Mouse (Mus musculus): Measurements from ENCODE around the gene Sh3gl1. TPM values are rescaled to one million over a fixed set of nuclear protein-coding genes. Genes with fewer than 3 reads are reported as not detected.

Sh3gl1 gene
- 124 TPM for polyA plus RNA-seq (2017; shearing (Covaris generic))

GRCm38 (mm10) chr17:56036176-56036900, at the start of gene Sh3gl1:
TSS of gene Sh3gl1 (minus strand) at chr17:56036635.

GRCm38 (mm10) chr17:56078880-56079795, 42.7 kb upstream of the Sh3gl1 start, which contains the start of gene Hdgfl2:
TSS of gene Hdgfl2 (plus strand) at chr17:56079634.

GRCm38 (mm10) chr17:56074827-56075208, 38.4 kb upstream of the Sh3gl1 start, which contains the start of gene Ubxn6:
TSS of gene Ubxn6 (minus strand) at chr17:56075028.

GRCm38 (mm10) chr17:56040030-56040856, 3.8 kb upstream of the Sh3gl1 start, which contains the start of gene Chaf1a:
TSS of gene Chaf1a (plus strand) at chr17:56040439.

GRCm38 (mm10) chr17:56005415-56006061, 30.9 kb downstream of the Sh3gl1 start, which contains the start of the genes Stap2 and Mpnd:
TSS of gene Stap2 (minus strand) at chr17:56005584.
TSS of gene Mpnd (plus strand) at chr17:56005711.

GRCm38 (mm10) chr17:55986030-55986961, 50.1 kb downstream of the Sh3gl1 start, which contains the start of gene Fsd1:
TSS of gene Fsd1 (plus strand) at chr17:55986509.

GRCm38 (mm10) chr17:55969966-55970891, 66.2 kb downstream of the Sh3gl1 start, which contains the start of gene Shd:
TSS of gene Shd (plus strand) at chr17:55970467.

Other genes with a start within 250 kb of the Sh3gl1 start
- gene Zfp119a, start 157.7 kb downstream of the Sh3gl1 start, polyA plus RNA-seq (2017; shearing (Covaris generic)) = 13.8 TPM
- 31.9 TPM for gene Zfp959, start 144.5 kb downstream of the Sh3gl1 start, polyA plus RNA-seq (2017; shearing (Covaris generic))
- gene Zfp119b, start 87.1 kb downstream of the Sh3gl1 start, polyA plus RNA-seq (2017; shearing (Covaris generic)) = 5.7 TPM
- gene Ebi3, start 84.0 kb downstream of the Sh3gl1 start, polyA plus RNA-seq (2017; shearing (Covaris generic)) = 1.8 TPM
- 33.0 TPM for gene Yju2, start 77.5 kb downstream of the Sh3gl1 start, polyA plus RNA-seq (2017; shearing (Covaris generic))
- 0.41 TPM for gene Shd, start 66.2 kb downstream of the Sh3gl1 start, polyA plus RNA-seq (2017; shearing (Covaris generic))
- gene Fsd1, start 50.1 kb downstream of the Sh3gl1 start, polyA plus RNA-seq (2017; shearing (Covaris generic)) = not detected
- 0.31 TPM for gene Stap2, start 31.1 kb downstream of the Sh3gl1 start, polyA plus RNA-seq (2017; shearing (Covaris generic))
- 138 TPM for gene Mpnd, start 30.9 kb downstream of the Sh3gl1 start, polyA plus RNA-seq (2017; shearing (Covaris generic))
- gene Chaf1a, start 3.8 kb upstream of the Sh3gl1 start, polyA plus RNA-seq (2017; shearing (Covaris generic)) = 1.5 TPM
- 63.5 TPM for gene Ubxn6, start 38.4 kb upstream of the Sh3gl1 start, polyA plus RNA-seq (2017; shearing (Covaris generic))
- gene Hdgfl2, start 43.0 kb upstream of the Sh3gl1 start, polyA plus RNA-seq (2017; shearing (Covaris generic)) = 113 TPM
- gene Plin4, start 73.2 kb upstream of the Sh3gl1 start, polyA plus RNA-seq (2017; shearing (Covaris generic)) = not detected
- not detected for gene Plin5, start 81.0 kb upstream of the Sh3gl1 start, polyA plus RNA-seq (2017; shearing (Covaris generic))
- gene Lrg1, start 85.4 kb upstream of the Sh3gl1 start, polyA plus RNA-seq (2017; shearing (Covaris generic)) = not detected
- 0.16 TPM for gene Sema6b, start 103.7 kb upstream of the Sh3gl1 start, polyA plus RNA-seq (2017; shearing (Covaris generic))
- gene Tnfaip8l1, start 125.8 kb upstream of the Sh3gl1 start, polyA plus RNA-seq (2017; shearing (Covaris generic)) = 19.0 TPM
- gene Mydgf, start 147.3 kb upstream of the Sh3gl1 start, polyA plus RNA-seq (2017; shearing (Covaris generic)) = 49.2 TPM
- 38.9 TPM for gene Dpp9, start 182.3 kb upstream of the Sh3gl1 start, polyA plus RNA-seq (2017; shearing (Covaris generic))
- gene Fem1a, start 220.2 kb upstream of the Sh3gl1 start, polyA plus RNA-seq (2017; shearing (Covaris generic)) = 12.0 TPM
- 2.8 TPM for gene Ticam1, start 240.2 kb upstream of the Sh3gl1 start, polyA plus RNA-seq (2017; shearing (Covaris generic))

Measured in effector memory CD4-positive, alpha-beta T cell, adult 5 months (primary cell).